Mouse (Mus musculus): ENCODE data around the gene Mob3a. TPM values are rescaled to one million over a fixed set of nuclear protein-coding genes. Genes with fewer than 3 reads are reported as not detected.

Gene Mob3a
- 3.9 TPM for polyA plus RNA-seq (2014; fragmentation: Illumina TruSeq; extraction: RNeasy Lipid Tissue Mini Kit (QIAGEN cat#74804); ENCODE audit: low read depth, low replicate concordance)

DNA sequence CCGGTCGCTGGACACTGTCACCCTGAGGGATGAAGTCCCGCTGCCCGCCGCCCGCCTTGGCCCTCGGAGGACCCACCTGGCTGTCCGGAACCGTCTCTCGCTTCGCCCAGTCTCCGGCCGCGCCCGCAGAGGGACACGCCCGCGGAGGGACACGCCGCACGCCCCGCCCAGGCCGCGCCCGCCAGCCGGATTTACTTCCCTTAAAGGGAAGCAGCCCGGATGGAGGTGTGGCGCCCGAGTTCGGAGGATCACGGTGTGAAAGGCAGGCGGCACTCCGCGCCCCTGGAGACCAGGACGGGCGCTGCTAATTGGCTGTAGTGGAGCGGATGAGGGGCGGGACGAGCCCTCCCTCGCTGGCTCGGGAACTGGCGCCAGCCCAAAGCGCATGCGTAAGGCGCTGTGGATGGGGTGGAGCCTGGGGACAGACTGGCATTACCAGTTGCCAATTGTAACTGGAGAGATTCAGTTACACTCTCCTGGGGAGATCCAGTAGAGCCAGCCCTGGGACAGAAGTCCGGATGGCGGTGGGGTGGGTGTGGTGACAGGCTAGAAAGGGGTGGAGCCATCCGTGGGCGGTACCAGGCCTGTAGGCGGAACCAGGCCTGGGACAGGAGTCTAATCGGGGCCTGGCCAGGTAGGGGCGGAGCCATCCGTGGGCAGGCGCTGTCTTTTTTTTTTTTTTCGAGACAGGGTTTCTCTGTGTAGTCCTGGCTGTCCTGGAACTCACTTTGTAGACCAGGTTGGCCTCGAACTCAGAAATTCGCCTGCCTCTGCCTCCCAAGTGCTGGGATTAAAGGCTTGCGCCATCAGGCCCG is at the start of gene Mob3a, which contains the start of gene Izumo4:
TSS of gene Mob3a (minus strand) at position 257 of the 815 bp plus-strand sequence.
TSS of gene Izumo4 (plus strand) at position 464 of the 815 bp plus-strand sequence.

DNA sequence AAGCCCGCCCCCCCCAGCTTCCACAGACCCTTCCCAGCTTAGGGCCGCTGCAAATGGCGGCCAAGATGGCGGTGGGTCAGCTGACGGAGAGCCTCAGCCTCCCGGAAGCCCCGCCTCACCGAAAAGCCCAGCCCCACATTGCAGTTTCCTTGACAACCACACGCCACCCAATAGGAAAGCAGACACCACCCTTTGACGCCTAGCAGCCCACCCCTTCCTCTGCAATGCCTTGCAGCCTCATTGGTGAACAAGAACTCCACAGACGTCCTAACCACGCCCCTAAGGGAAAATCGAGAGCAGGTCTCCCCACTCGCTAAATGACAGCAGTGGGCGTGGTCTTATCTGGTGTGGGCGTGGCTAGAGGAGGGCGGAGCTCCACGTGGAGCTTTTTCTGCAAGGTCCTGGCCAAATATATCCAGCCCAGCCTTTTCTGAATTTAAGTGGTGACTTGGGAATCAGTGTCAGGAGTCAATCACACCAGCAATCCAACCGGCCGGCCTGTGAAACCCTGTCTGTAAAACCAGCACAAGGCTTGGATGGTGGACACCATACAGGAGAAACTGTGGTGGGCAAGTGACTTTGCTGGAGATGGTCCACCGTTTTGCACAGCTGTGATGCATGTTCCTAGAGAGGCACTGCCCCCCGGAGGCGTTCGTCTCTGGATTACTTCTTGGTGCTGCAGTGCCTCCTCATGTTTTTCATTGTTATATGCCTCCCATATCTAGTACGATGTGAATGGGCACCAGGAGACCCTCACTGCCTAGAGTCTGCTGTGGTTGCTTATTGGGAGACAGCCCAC is 40.6 kb upstream of the Mob3a start, which contains the start of gene Ap3d1:
TSS of gene Ap3d1 (minus strand) at position 85 of the 799 bp plus-strand sequence.

DNA sequence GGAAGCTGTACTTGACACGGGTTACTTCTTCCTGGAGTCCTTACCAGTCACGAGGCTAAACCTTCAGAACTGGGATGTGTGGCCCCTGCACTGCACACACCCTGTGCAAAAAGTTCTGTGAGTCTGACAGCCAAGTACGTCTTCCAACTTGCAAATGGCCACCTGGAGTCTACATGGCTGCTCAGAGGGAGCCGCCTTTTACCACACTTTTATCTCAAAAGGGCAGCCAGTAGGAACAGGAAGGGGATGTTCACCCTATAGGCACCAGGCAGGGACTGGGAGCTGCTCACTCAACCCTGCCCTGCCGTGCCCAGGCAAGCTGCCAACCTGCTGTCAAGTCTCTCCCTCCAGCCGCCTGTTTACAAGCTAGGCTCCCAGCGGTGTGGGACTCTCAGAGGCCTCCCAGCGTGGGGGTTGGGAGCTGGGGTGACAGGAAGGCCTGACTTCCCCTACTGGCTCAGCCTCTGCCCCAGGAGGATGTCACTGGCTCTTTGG is 23.8 kb downstream of the Mob3a start, which contains the start of gene Mknk2:
TSS of gene Mknk2 (minus strand) at position 171 of the 495 bp plus-strand sequence.

DNA sequence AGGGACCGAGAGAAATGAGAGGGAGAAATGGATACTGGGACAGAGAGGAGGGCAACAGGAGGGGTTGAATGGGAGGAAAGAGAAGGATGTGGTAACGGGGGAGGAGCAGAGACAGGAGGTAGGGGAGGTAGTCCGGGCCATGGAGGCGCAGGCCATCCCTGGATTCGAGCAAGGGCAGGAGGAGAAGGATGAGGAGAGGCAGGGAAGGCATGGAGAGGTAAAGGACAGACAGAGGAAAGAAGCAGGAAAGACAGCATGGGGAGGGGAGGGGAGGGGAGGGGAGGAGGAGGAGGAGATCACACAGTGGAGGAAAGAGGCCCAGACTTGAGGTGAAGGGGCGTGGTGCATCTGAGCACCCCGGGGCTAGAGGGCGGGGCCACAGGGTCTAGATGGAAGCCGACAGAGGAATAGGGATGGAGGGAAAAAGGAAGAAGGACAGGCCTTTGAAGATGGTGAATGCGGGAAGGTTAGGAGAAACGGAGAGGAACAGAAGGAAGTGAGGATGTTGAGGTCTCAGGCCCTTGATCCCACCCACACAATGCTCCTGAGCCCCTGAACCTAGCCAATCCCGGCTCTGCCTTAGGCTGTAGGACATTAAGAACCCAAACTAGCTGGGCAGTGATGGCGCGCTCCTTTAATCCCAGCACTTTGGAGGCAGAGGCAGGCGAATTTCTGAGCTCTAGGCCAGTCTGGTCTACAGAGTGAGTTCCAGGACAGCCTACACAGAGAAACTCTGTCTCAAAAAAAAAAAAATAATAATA is 44.7 kb downstream of the Mob3a start, which contains the start of gene Btbd2:
TSS of gene Btbd2 (minus strand) at position 209 of the 761 bp plus-strand sequence.

Other genes with a start within 250 kb of the Mob3a start
- not detected for gene Onecut3, start 207.1 kb downstream of the Mob3a start, polyA plus RNA-seq (2014; fragmentation: Illumina TruSeq; extraction: RNeasy Lipid Tissue Mini Kit (QIAGEN cat#74804); ENCODE audit: low read depth, low replicate concordance)
- gene Atp8b3, start 162.9 kb downstream of the Mob3a start, polyA plus RNA-seq (2014; fragmentation: Illumina TruSeq; extraction: RNeasy Lipid Tissue Mini Kit (QIAGEN cat#74804); ENCODE audit: low read depth, low replicate concordance): not detected
- 0.52 TPM for gene Rexo1, start 140.4 kb downstream of the Mob3a start, polyA plus RNA-seq (2014; fragmentation: Illumina TruSeq; extraction: RNeasy Lipid Tissue Mini Kit (QIAGEN cat#74804); ENCODE audit: low read depth, low replicate concordance)
- 1.2 TPM for gene Klf16, start 124.7 kb downstream of the Mob3a start, polyA plus RNA-seq (2014; fragmentation: Illumina TruSeq; extraction: RNeasy Lipid Tissue Mini Kit (QIAGEN cat#74804); ENCODE audit: low read depth, low replicate concordance)
- gene Abhd17a, start 111.6 kb downstream of the Mob3a start, polyA plus RNA-seq (2014; fragmentation: Illumina TruSeq; extraction: RNeasy Lipid Tissue Mini Kit (QIAGEN cat#74804); ENCODE audit: low read depth, low replicate concordance): not detected
- 1.0 TPM for gene Scamp4, start 99.1 kb downstream of the Mob3a start, polyA plus RNA-seq (2014; fragmentation: Illumina TruSeq; extraction: RNeasy Lipid Tissue Mini Kit (QIAGEN cat#74804); ENCODE audit: low read depth, low replicate concordance)
- gene Adat3, start 99.1 kb downstream of the Mob3a start, polyA plus RNA-seq (2014; fragmentation: Illumina TruSeq; extraction: RNeasy Lipid Tissue Mini Kit (QIAGEN cat#74804); ENCODE audit: low read depth, low replicate concordance): not detected
- gene Gm49322, start 96.0 kb downstream of the Mob3a start, polyA plus RNA-seq (2014; fragmentation: Illumina TruSeq; extraction: RNeasy Lipid Tissue Mini Kit (QIAGEN cat#74804); ENCODE audit: low read depth, low replicate concordance): not detected
- gene Csnk1g2, start 79.1 kb downstream of the Mob3a start, polyA plus RNA-seq (2014; fragmentation: Illumina TruSeq; extraction: RNeasy Lipid Tissue Mini Kit (QIAGEN cat#74804); ENCODE audit: low read depth, low replicate concordance): 2.0 TPM
- 0.58 TPM for gene Btbd2, start 44.9 kb downstream of the Mob3a start, polyA plus RNA-seq (2014; fragmentation: Illumina TruSeq; extraction: RNeasy Lipid Tissue Mini Kit (QIAGEN cat#74804); ENCODE audit: low read depth, low replicate concordance)
- 3.6 TPM for gene Mknk2, start 23.9 kb downstream of the Mob3a start, polyA plus RNA-seq (2014; fragmentation: Illumina TruSeq; extraction: RNeasy Lipid Tissue Mini Kit (QIAGEN cat#74804); ENCODE audit: low read depth, low replicate concordance)
- not detected for gene Izumo4, start 207 bp upstream of the Mob3a start, polyA plus RNA-seq (2014; fragmentation: Illumina TruSeq; extraction: RNeasy Lipid Tissue Mini Kit (QIAGEN cat#74804); ENCODE audit: low read depth, low replicate concordance)
- gene Ap3d1, start 40.3 kb upstream of the Mob3a start, polyA plus RNA-seq (2014; fragmentation: Illumina TruSeq; extraction: RNeasy Lipid Tissue Mini Kit (QIAGEN cat#74804); ENCODE audit: low read depth, low replicate concordance): 9.3 TPM
- 3.6 TPM for gene Dot1l, start 53.2 kb upstream of the Mob3a start, polyA plus RNA-seq (2014; fragmentation: Illumina TruSeq; extraction: RNeasy Lipid Tissue Mini Kit (QIAGEN cat#74804); ENCODE audit: low read depth, low replicate concordance)
- 2.6 TPM for gene Sf3a2, start 96.2 kb upstream of the Mob3a start, polyA plus RNA-seq (2014; fragmentation: Illumina TruSeq; extraction: RNeasy Lipid Tissue Mini Kit (QIAGEN cat#74804); ENCODE audit: low read depth, low replicate concordance)
- 2.5 TPM for gene Plekhj1, start 96.6 kb upstream of the Mob3a start, polyA plus RNA-seq (2014; fragmentation: Illumina TruSeq; extraction: RNeasy Lipid Tissue Mini Kit (QIAGEN cat#74804); ENCODE audit: low read depth, low replicate concordance)
- gene Amh, start 103.3 kb upstream of the Mob3a start, polyA plus RNA-seq (2014; fragmentation: Illumina TruSeq; extraction: RNeasy Lipid Tissue Mini Kit (QIAGEN cat#74804); ENCODE audit: low read depth, low replicate concordance): not detected
- not detected for gene Jsrp1, start 111.5 kb upstream of the Mob3a start, polyA plus RNA-seq (2014; fragmentation: Illumina TruSeq; extraction: RNeasy Lipid Tissue Mini Kit (QIAGEN cat#74804); ENCODE audit: low read depth, low replicate concordance)
- 163 TPM for gene Oaz1, start 124.7 kb upstream of the Mob3a start, polyA plus RNA-seq (2014; fragmentation: Illumina TruSeq; extraction: RNeasy Lipid Tissue Mini Kit (QIAGEN cat#74804); ENCODE audit: low read depth, low replicate concordance)
- gene Lingo3, start 142.1 kb upstream of the Mob3a start, polyA plus RNA-seq (2014; fragmentation: Illumina TruSeq; extraction: RNeasy Lipid Tissue Mini Kit (QIAGEN cat#74804); ENCODE audit: low read depth, low replicate concordance): 0.76 TPM
- 3.7 TPM for gene Lsm7, start 153.2 kb upstream of the Mob3a start, polyA plus RNA-seq (2014; fragmentation: Illumina TruSeq; extraction: RNeasy Lipid Tissue Mini Kit (QIAGEN cat#74804); ENCODE audit: low read depth, low replicate concordance)
- not detected for gene Sppl2b, start 153.3 kb upstream of the Mob3a start, polyA plus RNA-seq (2014; fragmentation: Illumina TruSeq; extraction: RNeasy Lipid Tissue Mini Kit (QIAGEN cat#74804); ENCODE audit: low read depth, low replicate concordance)
- gene Tmprss9, start 169.9 kb upstream of the Mob3a start, polyA plus RNA-seq (2014; fragmentation: Illumina TruSeq; extraction: RNeasy Lipid Tissue Mini Kit (QIAGEN cat#74804); ENCODE audit: low read depth, low replicate concordance): not detected
- not detected for gene Timm13, start 199.0 kb upstream of the Mob3a start, polyA plus RNA-seq (2014; fragmentation: Illumina TruSeq; extraction: RNeasy Lipid Tissue Mini Kit (QIAGEN cat#74804); ENCODE audit: low read depth, low replicate concordance)
- 0.23 TPM for gene Lmnb2, start 216.3 kb upstream of the Mob3a start, polyA plus RNA-seq (2014; fragmentation: Illumina TruSeq; extraction: RNeasy Lipid Tissue Mini Kit (QIAGEN cat#74804); ENCODE audit: low read depth, low replicate concordance)
- gene Gadd45b, start 228.1 kb upstream of the Mob3a start, polyA plus RNA-seq (2014; fragmentation: Illumina TruSeq; extraction: RNeasy Lipid Tissue Mini Kit (QIAGEN cat#74804); ENCODE audit: low read depth, low replicate concordance): 28.2 TPM